Mouse (Mus musculus): ENCODE data around the gene Capn15.

Gene Capn15

GRCm38 (mm10) chr17:25919144-25919785, 66.3 kb downstream of the Capn15 start, which contains the start of gene Rab40c:
Gene Rab40c, minus strand, starts transcription at chr17:25919727.
- no peak for DNase-seq (ENCODE audit: low read depth)

GRCm38 (mm10) chr17:25918037-25918750, 67.4 kb downstream of the Capn15 start:
- no peak for DNase-seq (ENCODE audit: low read depth)

GRCm38 (mm10) chr17:25916931-25917647, 68.5 kb downstream of the Capn15 start:
- no peak for DNase-seq (ENCODE audit: low read depth)

GRCm38 (mm10) chr17:25914295-25914694, 71.3 kb downstream of the Capn15 start:
- DNase-seq (ENCODE audit: low read depth) = no peak

GRCm38 (mm10) chr17:25913877-25914275, 71.7 kb downstream of the Capn15 start:
- no peak for DNase-seq (ENCODE audit: low read depth)

GRCm38 (mm10) chr17:25913186-25913876, 72.3 kb downstream of the Capn15 start:
- no peak for DNase-seq (ENCODE audit: low read depth)

GRCm38 (mm10) chr17:25911816-25912215, 73.8 kb downstream of the Capn15 start:
- DNase-seq (ENCODE audit: low read depth) = no peak

All from fibroblast of lung, adult 2 months (primary cell).